Mouse (Mus musculus): ENCODE results near the gene Man1a2. TPM values are rescaled to one million over a fixed set of nuclear protein-coding genes. Genes with fewer than 3 reads are reported as not detected.
A peak's percentile ranks its signal among the peaks of the same experiment; 100 is the strongest.

The Man1a2 gene
- polyA plus RNA-seq, 1 experiment: 4.9 TPM

DNA sequence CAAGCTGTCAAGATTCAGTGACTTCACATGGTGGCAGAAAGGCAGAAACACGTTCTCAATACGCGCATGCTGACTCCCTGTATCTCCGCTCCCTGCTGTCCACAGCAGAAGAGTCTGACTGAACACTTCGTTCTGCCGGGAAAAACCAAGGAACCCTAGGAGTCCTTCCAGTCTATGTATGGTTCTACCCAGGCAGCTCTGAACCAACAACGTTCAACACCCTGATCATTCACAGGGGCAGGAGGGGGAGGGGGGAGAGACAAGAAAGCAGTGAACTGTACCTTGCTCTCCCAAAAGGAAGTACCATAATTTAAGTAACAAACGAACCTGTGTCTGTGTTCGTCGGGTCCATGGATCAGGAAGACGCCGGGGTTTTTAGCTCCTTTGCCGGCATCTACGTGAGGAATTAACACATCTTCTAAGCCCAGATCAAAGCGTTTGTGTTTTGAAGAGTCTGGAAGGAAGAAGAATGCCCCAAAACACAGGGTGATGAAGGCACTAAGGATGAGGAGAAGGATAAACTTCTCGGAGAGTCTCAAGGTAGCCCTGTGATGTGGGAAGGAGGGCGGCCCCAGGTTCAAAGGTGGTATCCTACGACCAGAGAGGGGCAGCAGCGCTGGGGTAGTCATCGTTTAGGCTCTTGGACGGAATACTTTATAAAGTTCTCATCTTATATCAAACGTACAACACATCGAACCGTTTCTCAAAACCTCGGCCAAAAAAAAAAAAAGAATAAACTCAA is 898 bp downstream of the Man1a2 start:
- no peaks in the 10 kb centered on the region for H3K36me3 ChIP-seq (ENCODE audit: control insufficient read depth, insufficient read depth)
- H3K4me2 ChIP-seq (ENCODE audit: low read depth): peak overlapping the region; percentile 80
- peak overlapping the region; percentile 66 for H3K4me3 ChIP-seq
- peak overlapping the region; percentile 97 for H3ac ChIP-seq (ENCODE audit: control insufficient read depth, insufficient read length)
- H3K27me3 ChIP-seq (ENCODE audit: control insufficient read depth, insufficient read depth, insufficient read length): no peaks in the 10 kb centered on the region
- no peak for TF ChIP-seq POLR2A (IDR thresholded peaks at IDR 0.05; ENCODE audit: insufficient read length, low read depth)
- TF ChIP-seq E2F4 (IDR thresholded peaks at IDR 0.05; ENCODE audit: insufficient read depth): no peak
- no peak for TF ChIP-seq REST (IDR thresholded peaks at IDR 0.05; ENCODE audit: insufficient read depth, insufficient read length)
- TF ChIP-seq TCF3 (IDR thresholded peaks at IDR 0.05; ENCODE audit: insufficient read length, low read depth): no peak
- TF ChIP-seq TCF12 (IDR thresholded peaks at IDR 0.05; ENCODE audit: insufficient read depth, poor library complexity, severe bottlenecking): no peak
- no peak for TF ChIP-seq MAX (IDR thresholded peaks at IDR 0.05; ENCODE audit: low read depth)
- no peak for TF ChIP-seq MYOD1 (IDR thresholded peaks at IDR 0.05; ENCODE audit: control insufficient read depth in 1 of 3, insufficient read length in 2 of 3, low read depth in 2 of 3)
- no peak for TF ChIP-seq POLR2AphosphoS2 (IDR thresholded peaks at IDR 0.05; ENCODE audit: insufficient read length, low read depth)
- TF ChIP-seq CEBPB (IDR thresholded peaks at IDR 0.05; ENCODE audit: insufficient read depth, poor library complexity, severe bottlenecking): no peak
- no peak for TF ChIP-seq MYOG (IDR thresholded peaks at IDR 0.05; ENCODE audit: control insufficient read depth in 1 of 3, insufficient read depth in 1 of 3, insufficient read length in 2 of 3, low read depth in 2 of 3)
- H3K79me2 ChIP-seq (ENCODE audit: control insufficient read depth, insufficient read depth): peaks cover 54% of the 10 kb centered on the region

DNA sequence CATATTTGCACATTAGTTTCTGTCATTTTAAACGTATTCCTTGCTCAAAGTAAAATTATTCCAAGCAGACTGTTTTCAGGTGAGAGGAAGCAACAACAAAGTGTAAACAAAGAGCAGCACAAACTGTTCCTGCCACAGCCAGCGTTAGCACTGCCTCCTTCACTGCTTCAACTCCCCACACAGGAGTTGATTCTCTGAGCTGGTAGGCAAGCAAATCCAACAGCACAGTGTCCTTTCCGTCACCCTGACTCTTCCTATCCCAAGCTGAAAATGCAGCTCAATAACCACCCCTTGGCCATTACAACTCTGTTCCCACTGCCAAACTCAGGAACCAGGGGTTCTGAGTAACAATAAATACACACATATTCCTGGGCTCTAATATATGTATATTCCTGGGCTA is 2.5 kb downstream of the Man1a2 start:
- Histone ChIP-seq H3K27me3 (ENCODE audit: control insufficient read depth, insufficient read depth, insufficient read length) (no peaks in the 10 kb centered on the region), H3K79me2 (ENCODE audit: control insufficient read depth, insufficient read depth) (peaks cover 70% of the 10 kb centered on the region), H3K36me3 (ENCODE audit: control insufficient read depth, insufficient read depth) (no peaks in the 10 kb centered on the region), H3ac (ENCODE audit: control insufficient read depth, insufficient read length) (no peak overlapping the region), H3K4me2 (ENCODE audit: low read depth) (peak overlapping the region; percentile 80), H3K4me3 (peak overlapping the region; percentile 66)
- TF ChIP-seq TCF12 (IDR thresholded peaks at IDR 0.05; ENCODE audit: insufficient read depth, poor library complexity, severe bottlenecking): no peak
- TF ChIP-seq REST (IDR thresholded peaks at IDR 0.05; ENCODE audit: insufficient read depth, insufficient read length): no peak
- TF ChIP-seq MYOG (IDR thresholded peaks at IDR 0.05; ENCODE audit: control insufficient read depth in 1 of 3, insufficient read depth in 1 of 3, insufficient read length in 2 of 3, low read depth in 2 of 3): no peak
- no peak for TF ChIP-seq USF1 (IDR thresholded peaks at IDR 0.05; ENCODE audit: low read depth)
- no peak for TF ChIP-seq TCF3 (IDR thresholded peaks at IDR 0.05; ENCODE audit: insufficient read length, low read depth)
- no peak for TF ChIP-seq MAX (IDR thresholded peaks at IDR 0.05; ENCODE audit: low read depth)
- no peak for TF ChIP-seq CEBPB (IDR thresholded peaks at IDR 0.05; ENCODE audit: insufficient read depth, poor library complexity, severe bottlenecking)
- no peak for TF ChIP-seq POLR2AphosphoS2 (IDR thresholded peaks at IDR 0.05; ENCODE audit: insufficient read length, low read depth)

DNA sequence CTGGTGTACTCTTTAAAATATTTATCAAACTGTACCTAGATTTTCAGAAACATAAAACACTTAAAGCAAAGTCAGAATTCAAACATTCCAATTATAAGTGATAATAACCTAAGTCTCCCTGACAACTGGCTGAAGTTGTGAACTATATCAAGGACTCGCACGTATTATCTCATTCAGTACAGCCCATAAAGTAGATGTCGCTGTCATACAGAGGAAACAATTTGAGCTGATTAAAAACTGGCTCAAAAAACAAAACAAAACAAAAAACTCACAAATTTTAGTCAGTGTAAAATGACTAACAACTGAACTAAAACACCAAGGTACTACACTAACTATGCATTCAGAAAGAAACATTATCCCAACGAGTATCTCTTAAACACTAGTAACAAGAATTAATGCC is 3.0 kb downstream of the Man1a2 start:
- H3ac ChIP-seq (ENCODE audit: control insufficient read depth, insufficient read length): no peak overlapping the region
- H3K36me3 ChIP-seq (ENCODE audit: control insufficient read depth, insufficient read depth): no peaks in the 10 kb centered on the region
- no peak for TF ChIP-seq MAX (IDR thresholded peaks at IDR 0.05; ENCODE audit: low read depth)
- no peak for TF ChIP-seq USF1 (IDR thresholded peaks at IDR 0.05; ENCODE audit: low read depth)
- TF ChIP-seq REST (IDR thresholded peaks at IDR 0.05; ENCODE audit: insufficient read depth, insufficient read length): no peak
- TF ChIP-seq TCF12 (IDR thresholded peaks at IDR 0.05; ENCODE audit: insufficient read depth, poor library complexity, severe bottlenecking): no peak
- no peak for TF ChIP-seq CEBPB (IDR thresholded peaks at IDR 0.05; ENCODE audit: insufficient read depth, poor library complexity, severe bottlenecking)
- no peak for TF ChIP-seq SRF (IDR thresholded peaks at IDR 0.05; ENCODE audit: control insufficient read depth, insufficient read length, low read depth)
- no peak for TF ChIP-seq TCF3 (IDR thresholded peaks at IDR 0.05; ENCODE audit: insufficient read length, low read depth)
- H3K79me2 ChIP-seq (ENCODE audit: control insufficient read depth, insufficient read depth): peaks cover 74% of the 10 kb centered on the region
- peak overlapping the region; percentile 80 for H3K4me2 ChIP-seq (ENCODE audit: low read depth)
- peak overlapping the region; percentile 66 for H3K4me3 ChIP-seq
- no peaks in the 10 kb centered on the region for H3K27me3 ChIP-seq (ENCODE audit: control insufficient read depth, insufficient read depth, insufficient read length)

DNA sequence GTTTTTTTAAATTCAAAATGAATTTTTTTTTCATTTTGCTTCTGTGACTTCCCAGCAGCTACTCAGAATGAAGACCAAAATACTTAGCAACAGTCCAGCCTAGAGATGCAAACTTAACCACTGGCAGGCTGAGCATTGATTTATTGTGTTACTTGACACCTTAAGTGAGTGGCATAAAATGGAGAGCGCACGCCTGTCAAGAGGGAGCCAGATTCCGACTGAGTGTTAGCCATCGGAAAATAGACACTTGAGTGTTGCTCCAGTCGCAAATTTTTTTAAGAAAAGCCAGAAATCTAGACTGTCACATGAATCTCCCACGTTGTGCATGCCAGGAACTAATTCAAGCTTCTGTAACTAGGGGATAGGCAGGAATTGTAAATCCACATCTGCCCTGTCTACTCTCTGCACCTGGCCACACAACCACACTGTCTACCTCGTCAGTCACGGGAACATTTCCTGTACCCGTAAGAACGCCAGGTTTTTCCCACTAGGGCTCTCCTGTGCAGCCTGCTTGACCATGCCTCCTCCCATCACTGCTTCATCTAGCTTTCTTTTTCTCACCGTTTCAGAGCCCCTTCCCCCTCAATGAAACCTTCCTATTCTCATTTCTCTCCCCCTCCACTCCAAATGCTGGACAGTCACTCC is 3.7 kb downstream of the Man1a2 start:
- peaks cover 81% of the 10 kb centered on the region for H3K79me2 ChIP-seq (ENCODE audit: control insufficient read depth, insufficient read depth)
- H3K4me2 ChIP-seq (ENCODE audit: low read depth): peak overlapping the region; percentile 80
- H3K36me3 ChIP-seq (ENCODE audit: control insufficient read depth, insufficient read depth): no peaks in the 10 kb centered on the region
- no peak overlapping the region for H3K4me3 ChIP-seq
- no peaks in the 10 kb centered on the region for H3K27me3 ChIP-seq (ENCODE audit: control insufficient read depth, insufficient read depth, insufficient read length)
- H3ac ChIP-seq (ENCODE audit: control insufficient read depth, insufficient read length): no peak overlapping the region
- TF ChIP-seq MYOD1 (IDR thresholded peaks at IDR 0.05; ENCODE audit: control insufficient read depth in 1 of 3, insufficient read length in 2 of 3, low read depth in 2 of 3) (peak in 1 of 3 experiments; percentile 12), POLR2AphosphoS2 (IDR thresholded peaks at IDR 0.05; ENCODE audit: insufficient read length, low read depth) (no peak), REST (IDR thresholded peaks at IDR 0.05; ENCODE audit: insufficient read depth, insufficient read length) (no peak)

DNA sequence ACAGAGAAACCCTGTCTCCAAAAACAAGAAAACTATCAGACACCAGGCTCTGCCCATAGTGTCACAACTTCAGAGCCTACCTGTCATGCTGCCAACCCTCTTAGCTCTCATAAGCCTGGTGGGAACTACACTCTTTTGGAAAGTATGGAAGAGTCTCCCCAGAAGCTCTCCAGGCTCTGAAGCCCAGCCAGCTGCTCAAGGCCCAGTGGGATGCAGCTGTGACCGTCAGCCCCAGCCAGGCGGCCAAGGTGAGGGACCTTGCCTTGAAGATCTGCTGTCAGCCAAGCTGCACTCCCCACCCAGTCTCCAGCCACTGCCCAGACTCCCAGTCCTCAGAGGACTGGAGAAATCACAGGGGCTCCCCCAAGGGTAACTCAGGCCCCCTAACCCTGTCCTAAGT is 5.1 kb downstream of the Man1a2 start:
- TF ChIP-seq MYOD1 (IDR thresholded peaks at IDR 0.05; ENCODE audit: control insufficient read depth in 1 of 3, insufficient read length in 2 of 3, low read depth in 2 of 3) (no peak), POLR2AphosphoS2 (IDR thresholded peaks at IDR 0.05; ENCODE audit: insufficient read length, low read depth) (no peak), POLR2A (IDR thresholded peaks at IDR 0.05; ENCODE audit: insufficient read length, low read depth) (no peak), CEBPB (IDR thresholded peaks at IDR 0.05; ENCODE audit: insufficient read depth, poor library complexity, severe bottlenecking) (no peak), MYOG (IDR thresholded peaks at IDR 0.05; ENCODE audit: control insufficient read depth in 1 of 3, insufficient read depth in 1 of 3, insufficient read length in 2 of 3, low read depth in 2 of 3) (no peak), E2F4 (IDR thresholded peaks at IDR 0.05; ENCODE audit: insufficient read depth) (no peak), REST (IDR thresholded peaks at IDR 0.05; ENCODE audit: insufficient read depth, insufficient read length) (no peak)
- no peak overlapping the region for H3K4me2 ChIP-seq (ENCODE audit: low read depth)
- H3K36me3 ChIP-seq (ENCODE audit: control insufficient read depth, insufficient read depth): no peaks in the 10 kb centered on the region
- peaks cover 84% of the 10 kb centered on the region for H3K79me2 ChIP-seq (ENCODE audit: control insufficient read depth, insufficient read depth)
- no peak overlapping the region for H3K4me3 ChIP-seq
- no peak overlapping the region for H3ac ChIP-seq (ENCODE audit: control insufficient read depth, insufficient read length)
- no peaks in the 10 kb centered on the region for H3K27me3 ChIP-seq (ENCODE audit: control insufficient read depth, insufficient read depth, insufficient read length)
